Mouse (Mus musculus): ENCODE measurements around the gene Lsm4.

DNA sequence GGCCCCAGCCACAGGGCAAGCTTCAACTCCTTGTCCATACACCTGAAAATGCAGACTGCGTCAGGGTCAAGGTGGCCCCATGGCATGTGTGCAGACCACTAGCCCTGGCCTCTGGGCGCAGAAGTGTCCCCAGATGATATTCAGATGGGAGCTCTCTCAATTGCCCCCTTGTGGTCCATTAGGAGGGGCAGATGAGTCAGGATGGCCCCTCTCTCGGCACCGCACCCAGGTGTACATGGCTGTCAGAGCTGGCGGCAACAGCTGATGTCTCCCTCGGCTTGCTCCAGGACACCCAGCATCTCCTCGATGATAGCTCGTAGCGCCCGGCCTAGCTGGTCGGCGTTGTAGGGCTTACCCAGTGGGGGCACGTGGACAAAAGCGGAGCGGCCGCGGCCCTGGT lies 22.7 kb upstream of the Lsm4 start:
- TF ChIP-seq CTCF (IDR thresholded peaks at IDR 0.05; ENCODE audit: low read depth, low read length) (no peak), GATA1 (IDR thresholded peaks at IDR 0.05; ENCODE audit: borderline replicate concordance, low read length) (no peak), TAL1 (conservative IDR thresholded peaks at IDR 0.05; ENCODE audit: low read depth, low read length) (no peak), POLR2AphosphoS5 (IDR thresholded peaks at IDR 0.05; ENCODE audit: insufficient replicate concordance, low read depth, low read length) (no peak)
